Mouse (Mus musculus) embryonic fibroblast, embryonic 13.5 days (primary cell): Measurements from ENCODE around the gene Baz2b.

Source experiments
- CTCF ChIP-seq: IDR thresholded peaks from 2 replicates; pipeline ENCODE4 v1.5.1; 2011; ENCODE audit warnings: mild to moderate bottlenecking, control low read depth, low read length, moderate library complexity, borderline replicate concordance; ENCODE audit not compliant: insufficient read depth
- POLR2A ChIP-seq: IDR thresholded peaks from 2 replicates; pipeline ENCODE4 v1.6.1; 2011; ENCODE audit warnings: low read depth, mild to moderate bottlenecking, control low read depth, low read length, moderate library complexity

DNA sequence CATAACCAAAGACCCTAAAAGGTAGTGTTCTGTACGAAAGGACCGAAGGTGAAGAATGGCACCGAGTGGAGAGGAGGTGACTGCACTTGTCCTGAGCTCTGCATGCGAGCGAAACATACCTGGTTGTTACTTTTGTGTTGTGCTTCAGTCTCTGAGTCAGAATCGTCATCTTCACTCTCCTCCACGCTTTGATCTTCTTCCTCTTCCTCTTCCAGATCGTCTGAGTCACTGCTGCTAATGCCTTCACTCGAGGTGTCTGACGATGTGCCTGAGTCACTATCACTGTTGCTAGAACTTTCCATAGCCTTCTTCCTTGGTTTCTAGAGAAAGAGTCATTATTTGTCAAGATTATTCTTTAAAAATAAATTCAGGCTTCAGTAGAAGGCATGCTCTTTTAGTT, 240.5 kb downstream of the Baz2b start:
- TF ChIP-seq CTCF (no peak), POLR2A (no peak)
